Mouse (Mus musculus) gastrocnemius, postnatal 36 days (tissue): Measurements from ENCODE around the gene Lap3. TPM values are rescaled to one million over a fixed set of nuclear protein-coding genes. Genes with fewer than 3 reads are reported as not detected.
A peak's percentile ranks its signal among the peaks of the same experiment; 100 is the strongest.

Experiments
- DNase-seq, 2 experiments: peaks; one replicate each; pipeline ENCODE4 v3.0.0; 2022
- intact Hi-C: fragments of 180-260 bp; cut with DNase I; formaldehyde crosslinking; loops from one replicate; pipeline ENCODE4 v1.15.1; 2025
- total RNA-seq, 2 experiments: library from RNA; stranded (reverse); gene quantifications; 2 replicates each; pipeline ENCODE4 v1.2.3; 2021

Lap3 gene
- total RNA-seq, 2 experiments from 2014 or later = 51.1 to 53.8 TPM

DNA sequence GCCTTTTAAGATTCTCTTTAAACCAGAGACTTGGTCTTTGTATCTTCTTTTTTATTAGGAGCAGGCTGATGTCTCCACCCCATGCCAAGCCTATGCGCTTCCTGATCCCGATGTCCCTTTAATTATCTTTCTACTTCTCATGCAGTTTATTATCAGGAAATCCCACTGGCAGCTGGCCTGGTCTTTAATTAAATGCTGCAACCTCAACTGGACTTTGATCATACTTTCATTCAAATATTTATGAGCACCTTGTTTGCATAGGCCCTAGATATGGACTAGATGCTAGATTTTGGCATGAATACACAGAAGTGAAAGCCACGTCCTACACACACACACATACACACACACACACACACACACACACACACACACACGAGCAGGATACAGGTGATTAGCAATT lies 1.4 kb upstream of the Lap3 start:
- no peak for DNase-seq
- intact Hi-C loops = loop anchor here (5.0 kb wide), 2 partner anchors 36 to 39 kb away; partner anchors contain the start of genes Clrn2 and Qdpr

DNA sequence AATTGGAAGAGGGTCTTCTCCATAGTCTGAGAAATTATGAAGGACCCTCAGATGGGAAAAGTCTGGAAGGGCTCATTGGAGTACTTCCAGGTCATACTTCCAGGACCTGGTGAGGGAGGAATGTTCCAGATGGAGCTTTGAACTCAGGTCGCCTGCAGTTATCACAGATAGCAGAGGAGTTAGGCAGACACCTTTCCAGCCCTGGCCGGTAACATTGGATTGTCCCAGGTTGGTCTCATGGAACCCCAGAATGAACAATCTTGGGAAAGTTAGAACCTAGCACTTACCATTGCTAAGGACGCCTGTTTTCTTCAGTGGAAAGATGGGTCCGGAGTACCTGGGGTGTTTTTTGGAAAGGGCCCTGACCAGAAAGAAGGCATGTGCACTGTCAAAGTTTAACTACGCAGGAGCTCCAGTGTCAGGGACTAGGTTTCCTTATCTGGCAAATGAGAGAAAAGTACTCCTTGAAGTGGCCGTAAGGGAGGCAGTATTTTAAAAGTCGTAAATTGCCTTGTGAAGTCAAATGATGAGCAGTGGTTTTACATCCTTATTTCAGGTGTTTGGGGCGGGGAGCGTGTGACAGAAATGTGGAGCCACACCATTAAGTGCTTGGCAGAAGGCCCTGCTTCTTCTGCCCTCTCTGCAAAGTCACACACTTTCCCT lies 1.1 kb downstream of the Lap3 start:
- intact Hi-C loops = loop anchor here (5.0 kb wide), 2 partner anchors 33 to 42 kb away; partner anchors contain the start of genes Clrn2 and Qdpr
- no peak for DNase-seq

DNA sequence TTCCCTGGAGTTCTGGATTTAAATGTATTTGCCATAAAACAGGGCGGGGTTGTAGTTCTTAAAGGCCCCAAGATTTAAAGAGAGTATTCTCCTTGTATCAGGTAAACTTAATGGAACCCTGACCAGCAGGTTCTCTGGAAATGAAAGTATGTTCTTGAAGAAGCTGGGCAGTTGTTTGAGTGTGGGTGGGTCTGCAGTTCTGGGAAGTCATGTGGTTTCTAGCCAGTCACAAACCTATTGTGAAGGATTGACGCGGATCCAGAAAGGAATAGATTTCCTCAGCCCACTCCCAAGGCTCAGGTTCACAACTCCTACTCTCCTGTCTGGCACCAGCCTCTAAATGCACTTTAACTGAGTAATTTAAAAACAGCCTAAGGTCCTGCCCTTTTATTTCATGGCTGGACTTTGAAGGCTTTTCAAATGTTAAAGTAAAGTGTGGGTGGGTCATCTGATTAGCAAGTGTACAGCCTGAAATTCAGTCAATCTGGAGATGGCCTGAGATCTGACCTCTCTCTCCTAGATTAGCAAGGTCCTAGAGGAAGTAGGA lies 2.3 kb downstream of the Lap3 start:
- intact Hi-C loops = no loop called here
- DNase-seq = no peak

DNA sequence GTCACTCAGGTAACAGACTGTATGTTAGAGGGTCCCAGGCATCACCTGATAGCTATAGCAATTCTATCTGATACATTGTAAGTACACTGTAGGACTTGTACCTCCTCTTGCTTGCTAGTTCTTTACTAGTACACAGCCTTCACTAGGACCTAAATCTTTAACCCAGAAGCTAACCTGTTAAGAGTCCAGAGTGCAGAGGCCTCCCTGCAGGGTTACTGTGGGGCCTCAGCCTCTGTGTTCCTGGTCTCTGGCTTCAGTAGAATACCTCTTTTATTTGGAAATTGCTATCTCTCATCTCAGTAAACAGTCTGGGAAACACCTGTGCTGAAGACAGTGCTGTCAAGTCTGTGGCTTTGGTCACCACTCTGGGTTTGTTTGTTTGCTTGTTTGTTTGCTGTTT lies 2.9 kb downstream of the Lap3 start:
- intact Hi-C loops = no loop called here
- DNase-seq = no peak

DNA sequence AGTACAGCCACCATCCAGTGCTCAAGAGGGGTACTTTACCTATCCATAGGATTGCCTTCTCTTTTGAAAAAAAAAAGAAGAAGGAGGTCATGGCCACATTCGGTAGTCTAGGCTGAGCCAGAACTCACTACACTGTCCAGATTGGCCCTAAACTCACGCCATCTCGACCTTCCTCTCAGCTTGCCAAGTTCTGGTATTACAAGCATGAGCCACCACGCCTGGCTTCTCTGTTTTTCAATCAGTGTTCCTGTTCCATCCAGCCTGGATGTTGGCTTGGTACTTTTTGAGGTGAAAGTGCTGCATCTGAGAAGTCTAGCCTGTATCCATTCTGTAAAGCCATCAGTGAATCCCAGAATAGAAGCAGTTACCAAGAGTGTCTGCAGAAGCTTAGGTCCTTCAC lies 3.3 kb downstream of the Lap3 start:
- intact Hi-C loops = no loop called here
- DNase-seq = no peak

DNA sequence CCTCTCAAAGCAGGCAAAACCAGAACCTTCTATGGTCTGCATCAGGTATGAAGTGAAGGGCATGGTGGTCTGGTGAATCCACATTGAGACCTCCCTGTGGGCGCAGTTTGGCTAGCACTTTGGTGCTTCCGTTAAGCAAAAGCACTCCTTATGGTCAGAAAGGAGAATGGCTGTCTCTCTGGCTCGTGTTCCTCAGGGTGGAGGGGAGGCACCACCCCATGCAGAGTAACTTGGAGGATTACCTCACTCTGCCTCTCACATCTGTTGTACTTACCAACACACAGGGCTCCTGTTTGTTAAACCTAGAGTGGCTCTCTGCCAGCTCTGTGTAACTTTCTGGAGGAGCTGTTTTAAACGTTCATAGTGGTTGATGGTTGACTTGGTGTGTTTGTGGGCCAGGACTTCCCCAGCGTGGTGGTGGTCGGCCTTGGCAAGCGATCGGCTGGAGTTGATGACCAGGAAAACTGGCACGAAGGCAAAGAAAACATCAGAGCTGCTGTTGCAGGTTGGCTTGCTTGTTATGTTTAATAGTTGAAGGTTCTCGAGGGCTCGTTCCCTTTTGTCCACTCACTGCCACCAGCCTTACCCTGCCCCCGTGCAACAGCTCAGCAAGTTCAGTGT lies 3.9 kb downstream of the Lap3 start:
- no peak for DNase-seq
- intact Hi-C loops = no loop called here

DNA sequence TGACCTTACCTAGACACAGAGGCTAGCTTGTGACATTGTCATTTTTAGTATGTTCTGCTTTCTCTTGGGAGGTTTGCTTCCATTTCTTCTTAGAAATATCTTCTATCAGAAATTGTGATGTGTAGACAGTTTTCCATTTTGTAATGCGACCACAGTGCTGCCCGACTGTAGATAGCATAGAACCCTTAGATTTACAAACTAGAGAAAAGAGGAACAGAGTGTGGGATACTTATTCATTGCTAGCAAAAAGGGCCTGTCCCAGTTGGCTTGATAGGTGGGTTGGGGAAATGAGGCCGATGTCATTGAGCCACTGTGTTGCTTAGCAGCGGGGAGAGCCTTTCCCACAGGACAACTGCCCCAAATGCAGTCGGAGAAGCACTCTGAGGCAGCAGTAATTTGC lies 4.4 kb downstream of the Lap3 start:
- intact Hi-C loops = no loop called here
- DNase-seq = no peak

DNA sequence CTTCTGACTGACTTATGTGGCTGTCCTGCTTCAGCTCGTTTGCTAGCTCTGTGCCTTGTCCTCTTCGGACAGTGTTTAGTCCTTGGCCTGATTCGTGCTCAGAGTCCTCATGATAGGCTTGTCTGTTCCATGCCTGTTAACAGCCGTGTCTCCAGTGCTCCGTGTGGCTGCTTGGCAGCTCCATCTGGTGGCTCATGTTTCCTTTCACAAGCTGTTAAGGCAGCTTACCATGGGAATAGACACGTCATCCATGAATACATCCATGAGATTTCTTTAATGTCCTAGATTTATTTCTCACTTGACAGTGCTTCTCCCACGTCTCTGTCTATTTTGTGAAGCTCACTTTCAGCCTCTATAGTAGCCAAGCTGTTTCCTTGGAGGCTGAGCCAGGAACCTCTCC lies 16.9 kb downstream of the Lap3 start:
- intact Hi-C loops = loop anchor here (10.0 kb wide), 1 partner anchor 1285 kb away; the partner anchor contains the start of gene Tapt1

DNA sequence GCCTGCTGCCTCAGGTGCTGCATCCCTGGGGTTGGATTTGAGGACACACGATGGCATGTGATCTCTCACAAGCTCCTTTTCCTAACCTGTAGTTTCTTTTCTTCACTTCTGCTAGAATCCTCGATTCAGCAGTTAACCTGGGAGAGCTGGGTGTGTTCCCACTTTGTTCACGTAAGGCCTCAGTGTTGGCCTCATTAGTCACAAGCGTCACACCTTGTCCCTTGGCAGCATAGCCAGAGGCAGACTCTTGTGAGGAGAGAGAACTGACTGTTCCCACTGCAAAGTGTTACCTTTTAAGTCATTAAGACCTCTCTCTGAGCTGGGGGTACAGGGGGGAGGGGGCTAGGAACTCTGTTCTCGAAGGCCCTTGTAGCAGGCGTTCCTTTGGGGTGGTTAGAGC lies 19.7 kb downstream of the Lap3 start:
- intact Hi-C loops = loop anchor here (10.0 kb wide), 1 partner anchor 1288 kb away; the partner anchor contains the start of gene Tapt1
- DNase-seq = no peak

More for the DNA sequence above, 16.9 kb downstream of the Lap3 start:
- no peak for DNase-seq

DNA sequence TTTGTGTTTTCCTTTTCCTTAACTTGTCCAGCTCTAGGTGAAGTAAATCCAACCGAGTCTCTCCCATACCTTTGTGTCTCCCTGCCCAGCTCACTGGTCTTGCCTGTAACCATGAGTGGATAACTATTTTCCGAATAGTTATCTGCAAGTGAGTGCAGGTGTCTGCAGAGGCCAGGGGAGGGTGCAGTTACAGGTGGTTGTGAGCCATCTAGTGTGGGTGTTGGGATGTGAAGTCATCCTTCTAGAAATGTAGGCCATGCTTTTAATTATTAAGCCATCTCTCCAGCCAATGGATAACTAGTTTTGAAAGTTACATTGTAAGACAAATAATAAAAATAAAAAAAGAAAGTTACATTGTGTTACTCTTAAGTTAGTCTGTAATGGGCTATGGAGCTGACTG lies 20.3 kb downstream of the Lap3 start:
- no peak for DNase-seq
- intact Hi-C loops = loop anchor here (10.0 kb wide), 1 partner anchor 1289 kb away; the partner anchor contains the start of gene Tapt1

DNA sequence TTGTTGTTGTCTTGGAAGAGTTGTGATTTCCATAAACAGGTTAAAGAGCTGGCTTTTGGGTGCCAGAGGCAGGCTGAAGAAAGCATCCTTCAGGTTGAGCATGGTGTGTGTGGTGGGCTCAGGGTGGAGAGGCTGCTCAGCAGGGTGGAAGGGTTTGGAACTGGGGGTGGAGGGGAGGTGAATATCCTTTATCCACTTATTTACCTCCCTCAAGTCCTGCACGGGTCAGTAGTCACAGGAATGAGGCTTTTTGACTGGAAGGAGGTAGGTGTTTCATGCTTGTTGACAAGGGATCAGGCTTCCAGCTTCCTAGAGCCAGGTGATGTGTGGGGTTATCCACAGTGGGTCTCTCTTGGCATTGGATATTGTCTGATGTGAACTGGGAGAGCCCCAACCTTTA lies 21.4 kb downstream of the Lap3 start:
- no peak for DNase-seq
- intact Hi-C loops = loop anchor here (10.0 kb wide), 1 partner anchor 1290 kb away; the partner anchor contains the start of gene Tapt1

DNA sequence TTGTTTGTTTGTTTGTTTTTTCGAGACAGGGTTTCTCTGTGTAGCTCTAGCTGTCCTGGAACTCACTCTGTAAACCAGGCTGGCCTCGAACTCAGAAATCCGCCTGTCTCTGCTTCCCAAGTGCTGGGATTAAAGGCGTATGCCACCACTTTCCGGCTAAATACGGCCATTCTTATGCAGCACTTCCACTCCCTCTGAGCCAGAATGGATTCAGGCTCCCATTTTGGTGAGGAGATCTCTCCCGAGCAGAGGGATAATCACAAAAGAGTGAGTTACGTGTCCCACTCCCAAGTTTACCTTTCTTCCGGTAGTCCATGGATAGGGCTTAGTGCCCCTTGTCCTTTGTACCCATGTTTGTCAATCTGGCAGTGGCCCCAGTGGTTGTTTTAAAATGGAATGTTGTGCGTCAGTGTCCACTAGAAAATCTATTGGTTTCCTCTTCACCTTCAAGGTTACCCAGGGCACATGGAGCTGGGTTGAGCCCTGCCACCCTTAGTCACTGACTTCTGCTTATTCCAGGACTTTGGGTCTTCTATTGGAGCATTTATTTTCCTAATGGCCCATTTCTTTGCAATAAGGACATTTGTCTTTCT lies 22.1 kb downstream of the Lap3 start:
- intact Hi-C loops = loop anchor here (10.0 kb wide), 1 partner anchor 1290 kb away; the partner anchor contains the start of gene Tapt1
- DNase-seq = no peak

DNA sequence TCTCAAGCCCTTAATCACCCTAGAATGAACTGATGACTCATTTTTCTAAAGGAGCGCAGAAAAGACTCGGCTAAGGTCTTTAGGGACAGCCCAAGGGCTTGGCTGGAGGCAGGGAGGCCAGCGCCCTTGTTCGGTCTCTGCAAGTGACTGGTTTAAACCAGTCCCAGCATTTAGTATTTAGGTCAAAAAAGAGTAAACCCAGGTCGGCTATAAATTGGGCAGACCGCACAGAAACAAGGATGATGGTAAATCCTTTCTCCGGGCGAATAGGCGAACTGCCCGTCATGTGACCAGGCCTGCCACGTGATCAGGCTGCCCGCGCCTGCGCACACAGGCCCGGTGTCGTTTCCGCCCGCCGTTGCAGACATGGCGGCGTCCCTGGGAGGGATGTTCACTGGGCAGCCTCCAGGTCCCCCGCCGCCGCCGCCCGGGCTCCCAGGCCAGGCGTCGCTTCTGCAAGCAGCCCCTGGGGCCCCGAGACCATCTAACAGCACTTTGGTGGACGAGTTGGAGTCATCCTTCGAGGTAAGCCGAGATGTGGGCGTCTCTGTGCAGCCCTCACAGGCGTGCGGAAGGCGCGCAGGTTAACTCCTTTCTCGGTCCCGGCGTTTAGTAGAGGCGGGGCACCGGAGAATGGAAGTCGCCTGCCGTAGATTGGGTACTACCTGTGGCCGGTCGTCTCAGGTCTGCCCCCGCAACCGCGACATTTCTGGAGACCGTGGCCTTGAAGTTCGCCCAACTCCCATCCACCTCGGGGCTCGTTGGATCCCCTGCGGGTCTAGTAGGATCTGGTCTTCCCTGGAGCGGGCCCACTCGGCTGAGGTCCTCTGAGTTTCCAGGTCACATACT lies 27.0 kb downstream of the Lap3 start, which contains the start of gene Med28:
Med28 (plus strand) TSS at position 270 of the 849 bp plus-strand sequence.
- intact Hi-C loops = loop anchor here (10.0 kb wide), 1 partner anchor 1295 kb away; the partner anchor contains the start of gene Tapt1

DNA sequence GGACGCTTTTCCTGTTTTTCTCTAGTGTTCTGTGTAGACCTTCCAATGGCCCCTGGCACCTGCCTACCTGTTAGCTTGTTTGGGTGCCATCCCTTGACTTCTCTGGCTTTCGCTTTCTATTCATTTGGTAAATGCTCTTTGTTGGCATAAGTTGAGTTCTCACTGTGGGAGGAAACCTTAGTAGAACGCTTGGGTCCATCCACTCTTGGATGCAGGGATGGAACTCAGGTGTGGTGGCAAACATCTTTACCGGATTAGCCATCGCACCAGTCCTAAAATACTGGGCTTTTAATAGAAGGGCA lies 27.6 kb downstream of the Lap3 start:
- no peak for DNase-seq
- intact Hi-C loops = no loop called here

More for the DNA sequence above, 27.0 kb downstream of the Lap3 start, which contains the start of gene Med28:
- DNase-seq = peak; percentile 92 to 93

DNA sequence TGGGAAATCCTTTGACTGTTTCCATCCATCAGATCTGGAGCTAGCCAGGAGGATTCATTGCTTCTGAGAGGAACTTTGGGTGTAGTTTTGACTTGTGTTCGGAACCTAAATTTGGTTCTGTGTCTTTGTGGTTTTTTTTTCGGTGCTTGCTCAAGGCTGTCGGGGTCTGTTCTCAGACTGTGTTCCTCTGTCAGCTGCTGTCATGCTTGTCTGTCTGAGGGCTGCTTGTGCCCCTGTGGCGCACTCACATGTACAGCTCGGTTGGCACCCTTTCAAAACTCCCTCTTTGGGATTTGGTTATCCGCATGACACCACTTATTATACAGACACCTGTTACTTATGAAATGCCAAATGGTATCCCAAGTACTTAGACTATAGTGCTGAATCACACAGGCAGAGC lies 28.4 kb downstream of the Lap3 start:
- DNase-seq = no peak

DNA sequence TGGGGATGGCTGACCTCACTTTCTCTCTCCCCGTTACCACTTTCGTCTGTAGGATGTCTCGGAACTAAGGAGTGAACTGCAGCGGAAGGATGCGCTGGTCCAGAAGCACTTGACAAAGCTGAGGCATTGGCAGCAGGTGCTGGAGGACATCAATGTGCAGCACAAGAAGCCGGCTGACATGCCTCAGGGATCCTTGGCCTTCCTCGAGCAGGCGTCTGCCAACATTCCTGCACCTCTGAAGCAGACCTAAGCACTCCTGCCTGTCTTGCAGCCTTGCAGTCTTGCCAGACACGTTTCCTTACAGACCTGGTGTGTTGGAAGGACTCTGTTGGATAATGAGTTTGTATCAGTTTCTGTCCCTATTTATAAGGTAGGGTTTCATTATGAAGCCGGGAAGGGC lies 31.9 kb downstream of the Lap3 start:
- intact Hi-C loops = loop anchor here (5.0 kb wide), 1 partner anchor 33 kb away; the partner anchor contains the start of gene Lap3

More for the DNA sequence above, 28.4 kb downstream of the Lap3 start:
- intact Hi-C loops = no loop called here

DNA sequence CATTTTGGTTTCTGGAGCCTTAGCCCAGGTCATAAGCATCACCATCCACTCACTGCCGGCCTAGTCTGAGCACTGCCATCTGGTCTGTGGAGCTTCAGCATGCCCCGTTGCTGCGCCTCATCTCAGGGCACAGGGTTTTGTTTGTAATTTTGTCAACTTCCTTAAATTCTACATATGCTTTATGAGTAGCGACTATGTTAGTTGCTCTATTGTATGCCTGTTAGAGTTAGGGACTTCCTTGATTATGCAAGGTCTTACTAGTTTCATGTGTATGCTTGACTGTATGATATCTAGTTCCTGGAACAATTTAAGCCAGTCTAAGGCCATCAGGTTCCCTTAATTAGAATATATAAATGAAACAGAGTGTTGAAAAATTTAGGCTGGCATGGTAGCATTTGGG lies 33.2 kb downstream of the Lap3 start:
- intact Hi-C loops = loop anchor here (5.0 kb wide), 1 partner anchor 34 kb away; the partner anchor contains the start of gene Lap3
- DNase-seq = no peak

More for the DNA sequence above, 31.9 kb downstream of the Lap3 start:
- no peak for DNase-seq

DNA sequence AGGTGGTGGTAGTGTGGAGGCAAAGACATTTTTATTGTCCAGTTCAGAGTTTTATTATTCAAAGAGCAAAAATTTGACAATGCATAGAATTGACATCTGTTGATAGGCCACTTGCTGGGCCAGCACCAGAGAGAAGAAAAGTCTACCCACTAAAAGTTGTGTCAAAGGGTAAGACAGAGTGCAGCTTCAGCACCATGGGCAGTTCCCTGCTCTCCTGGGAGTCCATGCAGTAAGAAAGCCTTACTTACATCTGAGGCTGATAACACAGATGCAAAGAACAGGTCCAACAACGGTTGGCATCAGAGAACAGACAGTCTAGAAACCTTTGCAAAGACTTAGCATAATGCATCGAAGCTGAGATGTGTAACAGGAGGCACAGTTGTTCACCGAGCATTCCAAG lies 36.5 kb downstream of the Lap3 start:
- intact Hi-C loops = loop anchor here (5.0 kb wide), 3 partner anchors 37 to 138 kb away; partner anchors contain the start of genes Lap3 and Ncapg
- DNase-seq = no peak

DNA sequence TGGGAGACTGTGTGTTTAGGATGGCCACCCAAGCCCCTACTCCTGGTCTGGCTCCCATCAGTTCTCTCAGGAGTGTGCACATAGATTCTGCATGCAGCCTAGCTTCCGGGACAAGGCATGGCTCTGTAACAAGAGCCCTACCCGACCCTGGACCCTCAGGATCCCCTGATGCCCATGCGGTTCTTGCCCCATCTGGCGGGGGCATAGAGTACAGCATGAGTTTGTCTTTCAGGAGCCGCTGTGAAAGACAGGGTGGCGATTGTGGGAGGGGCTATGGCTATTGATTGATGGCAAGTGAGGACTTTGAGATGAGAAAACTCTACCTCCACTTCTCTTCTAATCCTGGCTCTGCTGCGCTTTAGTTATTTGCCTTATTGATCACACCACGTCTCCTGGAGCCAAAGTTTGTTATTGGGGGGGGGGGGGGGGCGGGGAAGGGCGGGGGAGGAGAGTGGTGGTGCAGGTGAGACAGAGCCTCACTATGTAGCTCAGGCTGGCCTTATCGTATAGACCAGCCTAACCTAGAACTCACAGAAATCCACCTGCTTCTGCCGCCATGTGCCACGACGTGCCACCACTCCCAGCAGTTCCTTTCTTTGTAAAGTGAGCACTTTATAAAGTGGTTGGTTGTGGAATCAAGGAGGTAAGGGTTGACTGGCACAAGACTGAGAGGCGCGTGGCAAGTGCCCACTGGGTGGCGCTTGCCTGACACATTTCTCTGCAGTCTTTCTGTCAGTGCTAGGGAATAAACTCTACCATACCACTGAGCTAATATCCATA lies 41.3 kb downstream of the Lap3 start:
- DNase-seq = no peak
- intact Hi-C loops = loop anchor here (5.0 kb wide), 2 partner anchors 57 to 133 kb away; partner anchors contain the start of gene Ncapg
